Mouse (Mus musculus): ENCODE results near the gene Prorsd1.

Prorsd1 gene

DNA sequence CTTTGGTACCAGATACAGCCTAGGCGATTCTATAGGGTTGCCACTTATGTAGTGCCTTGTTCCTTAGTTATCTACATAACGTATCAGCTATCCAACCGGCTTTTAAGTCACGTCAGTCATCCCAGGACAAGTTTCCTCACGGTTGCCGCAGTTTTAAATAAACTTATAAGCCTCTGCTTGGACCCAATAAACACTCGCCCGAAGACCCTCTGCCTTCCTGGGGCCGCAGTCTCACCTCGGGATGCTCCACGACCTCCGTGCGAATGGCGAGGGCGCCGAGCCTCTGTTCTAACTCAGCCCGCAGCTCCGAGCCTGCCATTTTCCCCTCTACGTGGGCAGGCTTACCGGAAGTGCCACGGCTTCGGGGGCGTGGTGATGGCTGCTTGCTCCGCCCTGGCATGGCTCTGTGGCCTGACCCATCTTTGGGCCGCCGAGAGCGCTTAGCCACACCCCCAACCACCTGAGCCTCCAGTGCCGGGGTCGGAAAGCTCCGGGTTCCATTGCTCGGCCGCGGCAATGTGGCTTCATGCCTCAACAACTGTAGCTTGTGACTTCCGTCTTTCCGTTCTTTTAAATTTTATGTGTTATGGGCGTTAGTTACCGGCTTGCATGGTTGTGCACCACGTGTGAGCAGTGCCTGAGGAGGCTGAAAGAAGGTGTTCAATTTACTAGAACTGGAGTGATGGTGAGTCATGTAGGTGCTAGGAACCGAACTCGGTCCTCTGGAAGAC lies at the start of gene Prorsd1:
Gene Prorsd1, minus strand, starts transcription at position 352 of the 731 bp plus-strand sequence.
- in situ Hi-C loops (cut with MboI, MseI) = no loop called here

DNA sequence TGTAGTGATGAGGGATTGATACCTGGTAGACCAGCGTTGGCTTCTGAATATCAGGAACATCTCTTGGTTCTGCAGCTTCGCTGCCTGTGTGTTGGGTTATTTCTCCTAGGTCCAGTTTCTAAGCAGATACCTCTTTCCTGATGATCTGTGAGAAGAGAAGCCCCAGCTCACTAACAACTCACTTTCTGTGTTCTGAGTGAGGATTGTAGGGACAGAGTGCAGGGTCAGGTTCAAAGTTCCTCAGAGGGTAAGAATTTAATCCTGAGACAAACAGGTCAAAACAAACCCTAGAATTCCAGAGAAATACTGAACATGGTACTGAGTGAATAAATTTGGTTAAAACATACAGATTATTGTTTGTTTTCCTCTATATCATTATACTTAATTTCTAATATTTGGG lies 48.6 kb upstream of the Prorsd1 start:
- in situ Hi-C loops (cut with MboI, MseI) = loop anchor here (10.0 kb wide), 1 partner anchor 1299 kb away; no protein-coding TSS in a partner anchor

DNA sequence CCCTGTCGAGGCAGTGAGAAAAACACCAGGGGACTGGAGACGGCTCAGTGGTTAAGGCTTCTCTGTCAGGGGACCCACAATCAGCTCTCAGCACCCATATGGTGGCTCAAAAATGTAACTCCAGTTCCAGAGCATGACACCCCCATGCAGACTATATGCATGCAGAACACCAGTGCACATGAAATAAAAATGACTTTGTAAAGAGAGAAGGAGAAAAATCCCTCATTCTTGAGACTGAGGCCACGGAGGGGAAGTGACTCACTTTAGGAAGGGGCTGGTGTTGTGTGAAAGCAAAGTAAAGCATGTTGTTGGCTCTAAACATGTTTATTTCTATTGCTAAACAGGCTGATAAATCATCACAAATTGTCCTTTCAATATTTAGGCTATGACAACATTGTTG lies 46.2 kb upstream of the Prorsd1 start:
- in situ Hi-C loops (cut with MboI, MseI) = loop anchor here (10.0 kb wide), 1 partner anchor 1296 kb away; no protein-coding TSS in a partner anchor

DNA sequence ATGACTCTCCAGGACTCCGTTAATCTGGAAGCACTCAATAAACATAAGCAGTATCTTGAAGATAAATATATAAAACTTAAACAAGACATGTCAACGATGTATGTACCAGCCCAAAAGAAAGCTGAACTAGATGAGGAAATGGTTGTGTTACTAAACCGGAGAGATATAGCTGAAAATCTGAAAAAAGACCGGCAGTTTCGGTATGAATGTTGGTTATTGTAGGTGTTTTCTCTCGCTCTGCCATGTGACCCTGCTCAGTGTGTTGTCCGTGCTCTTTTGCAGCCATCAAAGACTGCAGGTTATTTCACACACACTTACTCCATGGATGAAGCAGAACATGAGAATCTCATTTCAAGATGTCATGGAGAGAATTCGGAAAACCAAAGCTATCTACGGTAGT lies 45.6 kb upstream of the Prorsd1 start:
- in situ Hi-C loops (cut with MboI, MseI) = loop anchor here (10.0 kb wide), 1 partner anchor 1296 kb away; no protein-coding TSS in a partner anchor

DNA sequence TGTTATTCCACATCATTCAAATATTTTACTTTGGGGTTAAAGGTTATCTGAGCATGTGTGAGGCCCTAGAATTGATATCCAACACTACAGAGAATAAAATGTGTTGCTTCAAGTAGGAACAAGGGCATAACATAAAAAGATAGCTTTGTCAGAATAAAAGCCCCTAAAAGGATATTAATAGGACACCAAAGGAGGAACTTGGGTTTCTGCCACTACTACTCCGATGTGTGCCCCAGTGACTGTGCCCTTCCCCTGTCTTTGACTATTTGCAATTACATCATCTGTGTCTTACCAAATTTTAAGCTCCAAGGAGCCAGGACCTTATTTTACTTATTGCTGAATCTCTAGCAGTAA lies 34.6 kb upstream of the Prorsd1 start:
- in situ Hi-C loops (cut with MboI, MseI) = loop anchor here (5.0 to 10.0 kb wide), 2 partner anchors 143 to 375 kb away; partner anchors contain the start of genes Ppp4r3b and Rtn4

DNA sequence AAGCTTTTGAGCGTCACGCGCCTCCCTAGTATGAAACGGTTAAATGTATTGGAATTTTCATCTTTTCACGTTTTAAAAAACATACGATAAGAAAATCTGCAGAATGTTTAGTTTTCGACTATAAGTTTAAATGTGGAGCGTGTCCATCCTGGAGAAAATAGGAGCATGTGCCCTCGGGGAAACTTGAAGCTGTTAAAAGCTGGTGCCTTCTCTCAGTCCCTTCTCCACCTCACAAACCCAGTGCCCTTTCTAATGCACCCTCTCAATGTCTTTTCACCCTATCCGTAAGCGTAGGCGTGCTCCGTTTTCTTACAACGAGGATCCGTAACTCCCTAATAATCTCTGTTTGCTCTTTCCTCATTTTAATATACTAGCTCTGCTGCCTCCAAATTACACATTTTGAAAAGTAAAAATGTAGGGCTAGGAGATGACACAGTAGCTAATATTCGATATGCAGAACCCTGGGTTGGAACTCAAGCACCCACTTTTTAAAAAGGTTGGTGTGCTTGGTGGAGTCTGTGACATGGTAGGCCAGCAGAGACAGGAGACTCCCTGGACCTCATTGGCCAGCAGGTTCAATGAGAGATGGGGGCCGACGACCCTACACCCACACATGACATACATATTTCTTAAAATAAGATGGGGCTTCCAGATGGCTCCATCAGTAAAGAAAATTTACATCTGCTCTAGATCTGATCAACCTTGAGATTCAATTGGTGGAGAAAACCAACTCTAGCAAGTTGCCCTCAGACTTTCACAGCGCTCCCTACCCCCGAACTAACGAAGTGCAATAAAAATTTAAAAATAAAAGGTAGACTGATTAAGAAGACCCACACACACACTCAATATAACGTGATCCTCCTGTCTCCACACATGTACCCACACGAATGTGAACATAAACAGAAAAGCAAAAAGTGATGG lies 33.9 kb upstream of the Prorsd1 start:
- in situ Hi-C loops (cut with MboI, MseI) = loop anchor here (5.0 to 10.0 kb wide), 2 partner anchors 144 to 374 kb away; partner anchors contain the start of genes Ppp4r3b and Rtn4

DNA sequence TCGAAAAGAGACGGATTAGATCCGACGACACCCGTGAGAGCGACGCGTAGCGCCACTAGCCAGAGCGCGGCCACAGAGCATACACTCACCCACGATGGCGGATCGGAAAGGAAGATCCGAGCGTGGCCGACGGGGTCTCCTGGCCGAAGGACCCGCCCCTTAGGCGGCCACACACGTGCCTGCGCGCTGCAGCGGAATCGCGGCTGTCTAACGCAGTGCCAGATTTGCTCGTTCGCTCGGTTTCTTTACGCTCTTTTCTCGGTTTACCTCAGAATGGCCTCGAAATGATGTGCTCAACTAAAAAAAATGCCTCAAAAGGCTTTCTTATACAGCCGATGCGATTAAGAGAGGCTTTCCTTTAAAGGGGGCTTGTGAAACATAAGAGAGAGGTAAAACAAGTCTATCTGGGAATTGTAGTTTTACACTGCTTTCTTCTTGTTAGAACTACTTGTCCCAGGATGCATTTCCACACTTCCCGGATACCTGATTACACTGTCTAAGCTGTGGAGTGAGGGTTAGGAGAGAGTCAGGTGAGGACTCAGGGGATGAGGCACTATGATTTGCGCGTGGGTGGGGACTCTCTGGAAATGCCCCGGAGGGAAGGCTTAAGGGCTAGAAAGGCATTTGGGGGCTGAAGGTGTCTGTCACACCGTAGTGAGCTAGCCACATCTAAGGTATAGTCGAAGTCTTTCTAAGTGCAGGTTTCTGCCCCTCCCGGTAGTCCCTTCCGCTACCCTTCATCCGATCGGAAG lies 33.1 kb upstream of the Prorsd1 start, which contains the start of the genes Clhc1 and Rps27a:
Gene Clhc1, plus strand, starts transcription at position 199 of the 752 bp plus-strand sequence.
Gene Rps27a, minus strand, starts transcription at position 358 of the 752 bp plus-strand sequence.
- in situ Hi-C loops (cut with MboI, MseI) = loop anchor here (5.0 to 10.0 kb wide), 2 partner anchors 144 to 373 kb away; partner anchors contain the start of genes Ppp4r3b and Rtn4

DNA sequence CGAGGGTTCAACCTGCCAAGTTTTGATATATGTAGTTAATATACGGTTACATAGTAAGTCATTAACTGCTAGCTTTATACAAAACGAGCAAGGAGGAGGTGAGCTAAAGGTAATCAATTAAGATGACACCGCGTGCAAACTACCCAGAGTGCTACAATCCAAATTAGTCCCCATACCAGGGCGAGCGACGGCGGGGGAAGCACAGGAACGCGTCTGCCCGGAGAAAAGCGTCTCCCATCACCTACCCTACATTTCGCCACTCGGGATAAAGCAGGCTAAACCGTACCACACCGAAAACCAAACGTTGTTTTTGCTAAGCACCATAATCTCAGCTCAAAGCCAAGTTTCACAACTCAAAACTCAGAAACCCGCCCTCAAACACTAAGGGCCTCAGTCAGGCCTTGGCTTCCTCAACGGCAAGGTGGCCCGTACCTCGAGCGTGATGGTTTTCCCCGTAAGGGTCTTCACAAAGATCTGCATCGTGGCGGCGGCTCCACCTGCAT lies 32.5 kb upstream of the Prorsd1 start:
- in situ Hi-C loops (cut with MboI, MseI) = loop anchor here (5.0 to 10.0 kb wide), 2 partner anchors 145 to 372 kb away; partner anchors contain the start of genes Ppp4r3b and Rtn4

DNA sequence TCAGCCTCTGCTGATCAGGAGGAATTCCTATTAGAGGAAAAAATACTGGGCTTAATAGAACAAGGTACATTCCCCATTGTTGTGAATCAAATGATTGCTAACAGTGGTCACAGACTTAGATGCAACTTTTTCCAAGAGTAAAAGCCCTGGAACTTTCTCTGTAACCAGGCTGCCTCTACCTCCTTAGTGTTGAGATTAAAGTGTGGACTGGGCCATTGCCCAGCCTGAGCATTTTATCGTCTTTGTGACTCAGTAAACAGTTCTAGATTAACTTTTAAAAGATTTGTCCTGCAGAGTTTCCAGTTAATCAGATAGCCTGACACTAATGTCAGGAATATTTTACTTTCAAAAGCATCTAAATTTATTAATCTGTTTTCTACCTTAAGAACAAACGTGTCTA lies 31.9 kb upstream of the Prorsd1 start:
- in situ Hi-C loops (cut with MboI, MseI) = loop anchor here (5.0 to 10.0 kb wide), 2 partner anchors 146 to 372 kb away; partner anchors contain the start of genes Ppp4r3b and Rtn4

DNA sequence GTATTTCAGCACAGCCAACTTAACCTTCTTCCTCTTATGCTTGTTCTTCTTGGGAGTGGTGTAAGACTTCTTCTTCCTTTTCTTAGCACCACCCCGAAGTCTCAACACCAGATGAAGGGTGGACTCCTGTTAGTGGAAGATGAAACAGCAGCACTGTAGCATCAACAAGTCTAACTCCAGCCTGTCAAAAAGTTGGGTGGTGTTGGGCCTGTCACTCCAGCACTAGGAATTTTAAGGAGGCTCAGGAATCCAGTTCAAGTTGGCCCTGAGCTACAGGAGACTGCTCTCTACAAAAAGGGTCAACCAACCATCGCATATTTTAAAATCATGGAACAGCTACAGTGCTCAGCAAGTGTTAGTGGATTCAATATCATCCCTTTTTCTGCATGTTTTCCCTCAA lies 31.5 kb upstream of the Prorsd1 start:
- in situ Hi-C loops (cut with MboI, MseI) = loop anchor here (5.0 to 10.0 kb wide), 2 partner anchors 146 to 371 kb away; partner anchors contain the start of genes Ppp4r3b and Rtn4

DNA sequence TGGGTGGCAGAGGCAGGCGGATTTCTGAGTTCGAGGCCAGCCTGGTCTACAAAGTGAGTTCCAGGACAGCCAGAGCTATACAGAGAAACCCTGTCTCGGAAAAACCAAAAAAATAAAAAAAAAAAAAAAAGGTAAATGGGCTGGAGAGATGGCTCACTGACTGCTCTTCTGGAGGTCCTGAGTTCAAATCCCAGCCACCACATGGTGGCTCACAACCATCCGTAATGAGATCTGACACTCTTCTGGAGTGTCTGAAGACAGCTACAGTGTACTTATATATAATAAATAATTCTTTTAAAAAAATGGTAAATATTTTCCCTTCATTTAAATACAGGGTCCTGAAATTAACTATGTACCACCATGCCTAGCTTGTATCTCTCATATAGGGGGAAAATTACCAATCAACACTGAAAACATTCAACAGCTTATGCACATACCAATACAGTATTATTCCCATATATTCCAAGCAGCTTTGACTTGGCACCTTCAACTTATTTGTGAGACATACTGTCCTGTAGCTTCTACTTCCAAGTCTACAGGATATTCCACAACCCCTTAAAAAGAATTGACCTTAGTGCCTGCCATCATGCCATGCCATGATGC lies 30.4 kb upstream of the Prorsd1 start:
- in situ Hi-C loops (cut with MboI, MseI) = loop anchor here (5.0 to 10.0 kb wide), 2 partner anchors 147 to 370 kb away; partner anchors contain the start of genes Ppp4r3b and Rtn4

DNA sequence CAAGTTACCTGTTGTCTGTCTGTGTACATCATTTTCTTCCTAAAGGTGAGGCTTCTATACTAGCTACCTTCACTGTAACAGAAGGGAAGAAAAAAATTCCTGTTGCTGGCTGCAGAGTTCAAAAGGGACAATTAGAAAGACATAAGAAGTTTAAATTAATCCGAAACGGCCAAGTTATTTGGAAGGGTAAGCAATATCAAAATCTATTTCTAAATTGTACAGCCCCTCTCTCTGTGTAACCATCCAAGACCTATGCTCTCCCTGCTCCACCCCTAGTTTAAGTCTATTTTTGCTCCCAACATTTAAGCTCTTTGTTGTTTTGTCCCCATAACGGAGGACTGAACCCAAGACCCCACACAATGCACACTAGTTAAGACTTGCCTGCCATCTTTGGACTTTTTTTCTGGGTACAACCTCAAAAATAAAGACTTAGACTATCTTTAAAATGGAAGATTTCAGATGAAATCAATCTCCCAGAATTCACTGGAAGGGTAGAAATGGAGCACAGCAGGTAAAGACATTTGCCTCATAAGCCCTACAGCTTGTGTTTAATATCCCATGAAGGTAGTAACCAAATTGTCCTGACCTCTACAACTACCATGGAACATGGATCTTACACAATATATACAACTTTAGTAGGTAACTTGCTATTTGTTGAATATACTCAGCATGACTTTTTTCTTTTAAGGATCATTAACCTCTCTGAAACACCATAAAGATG lies 29.6 kb upstream of the Prorsd1 start:
- in situ Hi-C loops (cut with MboI, MseI) = loop anchor here (10.0 kb wide), 1 partner anchor 370 kb away; the partner anchor contains the start of gene Ppp4r3b

DNA sequence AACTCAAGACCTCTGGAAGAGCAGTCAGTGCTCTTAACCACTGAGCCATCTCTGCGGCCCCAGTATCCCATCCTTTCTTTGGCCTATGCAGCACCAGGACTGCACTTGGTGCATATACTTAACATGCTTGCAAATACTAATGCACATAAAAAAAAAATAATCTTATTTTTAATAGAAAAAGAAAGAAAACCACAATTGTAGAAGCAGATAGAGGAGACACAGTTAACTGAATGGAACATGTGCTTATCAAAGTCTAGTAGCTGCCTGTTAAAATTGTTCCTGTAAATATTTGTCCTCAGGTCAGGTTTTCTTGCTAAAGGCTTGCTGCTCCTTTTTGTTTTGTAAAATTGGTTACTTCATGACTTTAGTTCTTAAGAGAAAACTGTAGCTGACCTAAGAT lies 23.4 kb upstream of the Prorsd1 start:
- in situ Hi-C loops (cut with MboI, MseI) = no loop called here

DNA sequence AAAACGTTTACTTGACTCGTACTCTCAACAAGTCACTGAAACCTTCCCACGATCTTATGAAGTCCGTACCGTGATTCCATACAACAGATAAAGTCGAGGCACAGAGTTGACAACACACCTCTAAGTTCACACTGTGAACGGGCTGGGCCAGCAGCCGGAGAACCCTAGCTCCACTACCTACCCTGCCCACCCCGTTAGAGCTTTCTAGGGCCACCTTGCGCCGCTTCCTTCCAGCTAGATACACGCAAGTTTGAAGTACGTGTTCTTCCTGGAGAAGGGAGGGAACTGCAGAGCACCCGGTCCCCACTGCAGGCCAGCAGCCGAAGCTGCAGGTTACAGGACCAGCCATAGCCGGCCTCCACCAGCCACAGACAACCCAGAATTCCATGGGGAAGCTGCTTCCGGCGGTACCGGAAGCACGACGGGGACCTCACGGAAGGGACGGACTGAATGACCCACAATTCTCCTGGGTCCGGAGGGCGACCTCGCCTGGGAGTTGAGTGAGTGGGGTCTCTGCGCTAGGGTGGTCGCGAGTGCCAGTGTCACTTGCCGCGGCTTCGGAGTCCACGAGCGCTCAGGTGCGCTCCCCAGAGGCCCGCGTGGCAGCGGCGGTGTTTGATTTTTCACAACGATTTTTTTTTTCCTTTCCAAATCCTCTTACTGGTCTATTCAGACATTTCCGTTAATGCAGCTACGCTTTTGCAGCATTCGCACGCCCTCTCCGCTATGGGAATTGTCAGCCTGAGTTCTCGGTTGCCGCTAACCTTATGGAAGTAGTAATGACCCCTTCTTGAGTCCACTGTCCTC lies 11.4 kb upstream of the Prorsd1 start, which contains the start of gene Mtif2:
Gene Mtif2, plus strand, starts transcription at position 421 of the 807 bp plus-strand sequence.
- in situ Hi-C loops (cut with MboI, MseI) = no loop called here

DNA sequence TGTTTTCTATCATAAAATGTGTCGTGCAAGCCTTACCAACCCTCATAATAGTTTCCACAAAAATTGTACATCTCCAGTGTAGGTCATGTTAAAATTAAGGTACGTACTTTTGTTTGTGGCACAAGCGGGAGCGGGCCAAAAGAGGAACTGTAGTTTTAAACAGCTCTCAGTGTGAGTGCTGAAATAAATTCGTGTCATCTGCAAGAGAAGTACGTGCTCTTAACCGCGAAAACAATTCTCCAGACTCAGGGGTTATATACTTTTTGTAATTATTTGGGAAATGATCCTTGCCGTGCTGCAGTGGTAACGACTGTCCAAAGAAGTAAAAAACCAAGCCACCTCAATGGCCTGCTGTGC lies 530 bp downstream of the Prorsd1 start:
- in situ Hi-C loops (cut with MboI, MseI) = no loop called here

DNA sequence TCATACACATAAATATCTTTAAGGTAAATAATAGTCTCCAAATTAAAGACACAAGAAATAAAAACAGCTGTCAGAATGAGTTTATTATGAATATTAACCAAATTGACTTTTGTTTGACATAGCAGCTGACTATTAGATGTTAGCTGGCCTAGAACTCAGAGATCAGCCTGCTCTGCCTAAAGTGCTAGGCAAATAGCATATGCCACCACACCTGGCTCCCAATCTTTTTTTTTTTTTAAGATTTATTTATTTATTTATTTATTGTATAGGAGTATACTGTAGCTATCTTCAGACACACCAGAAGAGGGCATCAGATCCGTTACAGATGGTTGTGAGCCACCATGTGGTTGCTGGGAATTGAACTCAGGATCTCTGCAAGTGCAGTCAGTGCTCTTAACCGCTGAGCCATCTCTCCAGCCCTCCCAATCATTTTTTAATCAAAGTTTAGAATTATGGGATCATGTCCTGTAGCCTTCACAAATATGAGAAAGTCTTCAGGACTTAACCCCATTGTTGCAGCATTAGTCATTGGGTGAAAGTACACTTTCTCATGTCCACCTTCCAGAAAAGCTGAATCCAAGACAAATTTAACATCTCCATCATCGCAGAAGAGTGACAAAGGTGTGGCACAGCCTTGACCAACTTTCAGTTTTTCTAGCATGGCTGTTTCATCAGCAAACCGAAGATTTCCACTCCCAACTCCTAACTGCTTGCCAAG lies 1.9 kb downstream of the Prorsd1 start:
- in situ Hi-C loops (cut with MboI, MseI) = no loop called here

DNA sequence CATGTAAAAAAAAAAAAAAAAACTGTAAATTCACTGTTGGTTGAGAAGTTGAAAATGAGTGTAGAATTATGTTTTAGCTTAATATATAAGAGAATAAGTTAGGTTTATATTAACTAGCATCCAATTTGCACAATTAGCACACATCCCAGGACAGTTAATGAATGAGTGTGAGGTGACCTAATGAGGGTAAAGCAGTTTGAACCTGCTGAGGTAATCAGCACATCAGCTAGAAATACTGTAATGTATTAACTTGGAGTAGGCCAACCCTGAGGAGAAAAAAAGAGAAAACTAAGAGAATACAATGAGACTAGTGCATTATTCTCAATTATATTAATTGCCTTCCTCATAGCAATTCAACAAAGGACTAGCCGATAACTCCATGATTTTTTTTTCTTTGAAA lies 5.4 kb downstream of the Prorsd1 start:
- in situ Hi-C loops (cut with MboI, MseI) = no loop called here

All from T-helper 1 cell (primary cell).